Mouse (Mus musculus) cerebellum, adult (tissue): ENCODE measurements around the gene Acot1.
"Not testable (repeated sequence)": the region's sequence is repeated elsewhere in the genome, so short reads cannot be mapped to it uniquely, and the experiment has no call there.

ENCODE experiments used
- ATAC-seq: cut with Nextera tagmentation; 2 replicates; pipeline ENCODE4 v1.9.2; 2017; ENCODE audit warnings: mild to moderate bottlenecking, moderate library complexity, mixed read lengths; ENCODE audit not compliant: insufficient number of reproducible peaks, low FRiP score, low TSS enrichment

Gene Acot1

DNA sequence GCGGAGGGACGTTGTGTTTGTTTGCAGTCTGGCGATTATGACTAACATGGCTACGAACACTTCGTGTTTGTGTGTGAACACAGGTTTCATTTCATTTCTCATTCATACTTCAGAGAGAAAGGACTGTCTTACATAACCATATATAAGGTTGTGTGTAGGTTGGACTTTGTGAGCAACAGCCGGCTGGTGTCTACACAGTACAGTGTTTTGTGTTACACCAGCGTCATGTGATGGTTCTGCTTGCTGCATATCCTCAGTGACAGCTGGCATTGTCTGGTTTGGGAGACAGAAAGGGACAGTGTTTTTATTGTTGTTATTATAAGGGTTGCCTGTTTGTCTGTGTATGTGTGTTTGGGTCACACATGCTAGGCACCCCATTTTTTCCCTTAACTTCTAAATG, 4.4 kb downstream of the Acot1 start:
- ATAC-seq, result no peak

DNA sequence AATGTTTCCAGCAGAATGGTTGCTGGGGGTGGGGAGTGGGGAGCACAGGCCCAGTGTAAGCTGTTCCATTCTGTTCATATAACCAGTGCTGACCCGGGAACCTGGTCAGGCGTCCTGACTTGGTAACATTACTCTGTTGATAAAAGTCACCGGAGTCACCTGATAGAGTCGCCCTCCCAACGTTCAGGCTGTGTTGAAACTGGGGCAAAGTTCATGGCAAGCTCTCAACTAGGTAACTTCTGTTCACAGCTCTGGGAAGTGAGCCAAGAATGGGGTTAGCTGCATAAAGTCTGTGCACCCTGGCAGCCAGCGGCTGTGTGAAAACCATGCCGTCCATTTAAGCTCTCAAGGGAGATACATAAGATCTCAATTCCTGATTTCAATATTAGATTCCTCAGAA, 11.2 kb downstream of the Acot1 start:
- ATAC-seq, result not testable (repeated sequence)

DNA sequence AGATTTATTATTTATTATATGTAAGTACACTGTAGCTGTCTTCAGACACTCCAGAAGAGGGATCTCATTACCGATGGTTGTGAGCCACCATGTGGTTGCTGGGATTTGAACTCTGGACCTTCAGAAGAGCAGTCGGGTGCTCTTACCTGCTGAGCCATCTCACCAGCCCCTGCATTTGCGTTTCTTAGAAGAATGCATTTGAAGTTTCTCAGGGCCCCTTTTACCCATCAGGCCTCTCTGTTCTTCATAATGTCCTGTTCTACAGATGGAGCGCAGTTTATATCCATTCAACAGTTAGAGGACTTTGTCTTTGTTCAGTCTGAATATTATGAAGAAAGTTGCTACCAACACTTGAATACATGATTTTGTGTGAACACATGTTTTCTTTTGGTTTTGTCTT, 13.0 kb downstream of the Acot1 start:
- ATAC-seq, result not testable (repeated sequence)

DNA sequence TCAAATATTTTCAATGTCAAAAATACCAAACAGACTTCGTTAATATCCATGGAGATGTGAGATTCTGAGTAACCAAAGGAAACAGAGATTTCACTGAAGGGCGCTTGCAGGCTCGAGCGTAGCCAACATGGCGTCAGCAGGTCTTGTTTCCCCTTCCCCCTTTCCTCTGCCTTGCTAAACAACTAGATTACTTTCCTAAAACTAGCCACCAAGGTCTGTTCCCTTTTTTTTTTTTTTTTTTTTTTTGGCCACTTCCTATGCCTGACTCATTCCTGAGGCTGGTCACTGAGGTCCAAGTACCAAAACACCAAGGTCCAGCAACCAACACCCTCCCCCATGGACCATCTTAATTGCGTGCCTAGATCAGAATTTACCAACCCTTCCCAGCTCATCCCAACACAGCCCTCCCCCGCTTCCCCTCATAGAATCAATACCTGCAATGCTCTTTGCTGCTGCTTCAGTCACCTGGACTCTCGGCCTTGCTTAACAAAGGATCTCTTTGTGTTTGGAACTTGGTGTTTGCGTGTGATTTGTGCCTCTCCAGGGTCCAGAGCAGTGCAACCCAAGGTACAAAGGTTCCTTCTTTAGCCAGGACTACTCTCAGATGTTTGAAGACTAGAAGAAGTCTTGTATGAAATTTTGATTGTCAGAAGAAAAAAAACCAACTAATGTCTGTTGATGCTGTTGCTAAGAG, 13.9 kb downstream of the Acot1 start:
- no peak for ATAC-seq

DNA sequence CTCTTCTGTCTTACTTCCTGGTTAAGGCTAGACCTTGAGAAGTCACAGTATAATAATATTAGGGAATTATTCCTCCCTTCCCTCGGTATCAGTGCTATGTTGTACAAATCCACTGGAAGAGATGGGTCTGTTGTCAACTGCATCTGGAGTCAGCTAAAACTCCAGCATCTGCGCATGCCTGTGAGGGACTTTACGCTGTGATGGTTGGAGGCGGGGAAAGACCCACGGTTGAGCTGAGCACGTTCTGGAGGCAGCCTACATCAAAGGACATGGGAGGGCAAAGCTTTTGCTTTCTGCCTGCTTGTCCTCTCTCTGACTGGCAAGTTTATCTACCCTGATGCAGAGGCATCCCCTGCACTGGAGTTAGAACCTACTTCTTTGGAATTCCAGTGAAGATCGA, 16.6 kb downstream of the Acot1 start:
- ATAC-seq, result no peak

DNA sequence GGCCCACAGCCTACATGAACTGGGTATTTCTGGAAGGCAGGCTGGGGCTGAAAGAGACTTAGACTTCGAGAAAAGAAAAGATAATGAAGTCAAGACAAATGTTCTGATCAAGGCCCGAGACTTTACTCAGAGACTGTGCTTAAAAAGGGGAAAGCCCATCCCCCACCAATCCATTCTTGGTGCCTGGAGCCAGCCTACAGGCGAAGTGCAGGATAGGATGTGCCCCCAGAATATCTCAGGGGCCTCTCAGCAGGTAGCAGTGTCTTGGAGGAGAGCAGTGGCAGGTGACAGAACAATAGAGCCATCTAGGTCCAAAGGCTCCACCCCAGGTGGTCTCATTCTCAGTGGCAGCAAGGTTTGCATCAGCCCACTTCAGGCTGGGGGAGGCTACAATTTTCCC, 19.0 kb downstream of the Acot1 start:
- not testable (repeated sequence) for ATAC-seq

DNA sequence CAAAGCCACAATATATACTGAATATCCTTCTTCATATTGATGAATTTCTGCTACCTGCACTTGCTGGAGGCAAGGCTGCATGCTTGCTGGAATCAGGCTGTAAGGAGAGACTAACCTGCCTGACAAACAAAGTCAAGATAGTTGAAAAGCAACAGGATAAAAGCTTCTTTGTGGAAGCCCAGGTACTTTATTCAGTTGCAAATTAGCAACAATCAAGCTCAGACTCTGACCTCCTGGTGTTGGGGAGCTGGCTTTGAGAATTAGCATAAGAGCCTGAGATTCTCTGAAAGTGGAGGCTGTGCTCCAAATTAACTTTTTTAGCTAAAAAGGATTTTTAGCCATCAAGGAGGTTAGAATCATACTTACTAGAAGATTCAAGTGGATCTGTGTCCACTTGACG, 19.8 kb downstream of the Acot1 start:
- ATAC-seq, result not testable (repeated sequence)

DNA sequence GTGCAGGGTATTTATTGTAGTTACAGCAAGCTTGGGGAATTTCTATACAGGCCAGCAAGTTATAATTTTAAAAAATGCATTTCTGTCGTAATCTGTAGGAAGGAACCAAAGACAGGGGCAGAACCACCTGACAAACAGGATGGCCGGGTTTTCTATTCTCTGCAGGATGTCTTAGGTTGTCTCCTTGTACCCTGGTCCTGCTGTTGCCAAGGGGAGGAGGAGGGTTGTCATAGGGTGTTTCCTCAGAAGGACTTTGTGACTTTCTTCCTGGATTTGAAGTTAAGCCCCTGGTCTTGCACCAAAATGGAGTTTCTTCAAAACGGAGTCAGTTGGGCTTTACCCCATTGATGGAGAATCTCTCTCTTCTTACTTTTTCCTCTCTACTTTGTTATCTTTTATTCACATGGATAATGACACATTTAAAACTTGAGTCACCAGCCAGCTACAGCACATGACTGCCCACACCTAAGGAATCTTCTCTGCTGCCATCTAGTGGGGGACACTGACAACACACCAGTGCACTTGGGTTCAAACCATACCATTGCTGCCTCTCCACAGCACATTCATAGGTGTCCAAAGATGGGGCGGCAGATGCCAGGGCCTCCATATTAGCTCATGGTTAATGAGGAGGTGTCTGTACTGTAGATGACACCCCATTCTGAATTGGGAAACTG, 21.5 kb downstream of the Acot1 start:
- peak; percentile 80; the same call in 1 of the 2 replicates for ATAC-seq

DNA sequence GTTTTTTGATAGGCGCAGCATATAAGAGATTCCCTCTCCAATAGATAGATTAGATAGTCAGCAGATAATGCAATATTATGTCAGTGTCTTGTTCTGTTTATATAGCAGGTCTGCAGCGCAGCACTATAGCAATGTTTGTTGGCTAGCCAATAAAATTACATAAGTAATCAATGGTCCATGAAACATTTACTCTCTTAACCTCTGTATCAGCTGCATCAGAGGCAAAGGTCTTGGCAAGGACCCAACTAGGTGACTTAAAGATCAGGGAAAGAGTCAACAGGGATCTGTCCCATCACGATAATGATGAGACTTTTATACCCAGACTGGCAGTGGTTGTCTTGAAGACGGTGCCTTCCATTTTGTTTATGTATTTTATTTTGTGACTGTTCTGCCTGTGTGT, 23.6 kb downstream of the Acot1 start:
- no peak for ATAC-seq

DNA sequence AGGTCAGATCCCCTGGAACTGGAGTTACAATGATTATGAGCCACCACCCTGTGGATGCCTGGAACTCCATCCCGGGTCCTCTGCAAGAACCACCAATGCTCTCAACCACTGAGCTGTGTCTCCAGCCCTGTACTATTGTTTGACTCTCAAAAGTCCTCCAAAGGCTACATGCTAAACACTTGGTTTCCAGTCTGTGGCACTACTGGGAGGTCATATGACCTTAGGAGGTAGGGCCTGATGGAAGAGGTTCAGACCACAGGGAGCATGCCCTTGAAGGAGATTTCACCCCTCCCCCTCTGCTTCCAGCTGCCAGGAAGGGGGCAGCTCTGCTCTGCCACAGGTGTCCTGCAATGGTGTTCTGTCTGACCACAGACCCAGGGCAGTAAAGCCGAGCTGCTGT, 24.0 kb downstream of the Acot1 start:
- ATAC-seq, result not testable (repeated sequence)

DNA sequence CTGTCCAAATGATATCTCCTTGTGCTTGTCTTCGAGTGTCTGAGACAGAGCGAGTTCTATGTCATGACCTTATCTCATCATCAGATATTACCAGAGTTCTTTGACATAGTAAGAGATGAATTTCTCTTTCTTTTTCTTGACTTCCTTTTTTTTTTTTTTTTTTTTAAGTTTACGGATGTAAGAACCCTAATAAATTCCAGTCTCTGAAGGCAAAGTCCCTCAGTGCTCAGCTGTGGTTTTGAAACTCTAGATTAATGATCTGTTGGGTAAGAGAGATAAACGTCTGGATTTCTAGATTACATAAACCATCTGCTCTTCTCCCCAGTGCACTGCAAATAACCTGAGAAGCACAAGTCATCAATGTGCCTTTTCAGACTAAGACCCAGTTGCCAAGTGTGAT, 24.8 kb downstream of the Acot1 start:
- no peak for ATAC-seq

DNA sequence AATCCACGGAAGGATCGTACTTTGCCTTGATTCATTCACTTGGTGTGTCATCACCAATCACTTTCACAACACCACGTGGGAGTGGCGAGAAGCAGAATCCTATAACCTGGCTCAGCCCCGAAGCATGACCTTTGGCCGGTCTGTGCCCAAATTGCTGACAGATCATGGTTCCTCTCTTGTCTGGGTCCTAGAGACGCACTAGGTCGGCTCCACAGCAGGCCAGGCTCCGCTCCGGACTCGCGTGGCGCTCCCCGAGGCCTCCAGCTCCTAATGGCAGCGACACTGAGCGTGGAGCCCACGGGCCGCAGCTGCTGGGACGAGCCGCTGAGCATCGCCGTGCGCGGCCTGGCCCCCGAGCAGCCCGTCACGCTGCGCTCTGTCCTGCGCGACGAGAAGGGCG, 29.0 kb downstream of the Acot1 start, which contains the start of gene Acot4:
Acot4 (plus strand) TSS at position 139 of the 400 bp plus-strand sequence.
- ATAC-seq, result 0 out of 2 replicates have a peak, but pooled peaks have one; percentile 45

DNA sequence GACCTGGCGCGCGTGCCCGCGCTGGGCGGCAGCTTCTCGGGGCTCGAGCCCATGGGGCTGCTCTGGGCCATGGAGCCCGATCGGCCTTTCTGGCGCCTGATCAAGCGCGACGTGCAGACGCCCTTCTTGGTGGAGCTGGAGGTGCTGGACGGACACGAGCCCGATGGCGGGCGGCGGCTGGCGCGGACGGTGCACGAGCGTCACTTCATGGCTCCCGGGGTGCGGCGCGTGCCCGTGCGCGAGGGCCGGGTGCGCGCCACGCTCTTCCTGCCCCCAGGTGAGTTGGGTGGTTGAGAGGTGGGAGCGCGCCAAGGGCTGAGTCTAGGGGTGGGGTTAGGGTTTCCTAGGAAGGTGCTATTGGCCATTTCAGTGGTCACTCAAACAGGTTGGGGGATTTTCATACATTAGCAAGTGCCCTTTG, 29.4 kb downstream of the Acot1 start, which contains the start of gene Gm49366:
Gm49366 (plus strand) TSS at position 245 of the 421 bp plus-strand sequence.
- ATAC-seq, result peak; percentile 52; the same call in 1 of the 2 replicates

DNA sequence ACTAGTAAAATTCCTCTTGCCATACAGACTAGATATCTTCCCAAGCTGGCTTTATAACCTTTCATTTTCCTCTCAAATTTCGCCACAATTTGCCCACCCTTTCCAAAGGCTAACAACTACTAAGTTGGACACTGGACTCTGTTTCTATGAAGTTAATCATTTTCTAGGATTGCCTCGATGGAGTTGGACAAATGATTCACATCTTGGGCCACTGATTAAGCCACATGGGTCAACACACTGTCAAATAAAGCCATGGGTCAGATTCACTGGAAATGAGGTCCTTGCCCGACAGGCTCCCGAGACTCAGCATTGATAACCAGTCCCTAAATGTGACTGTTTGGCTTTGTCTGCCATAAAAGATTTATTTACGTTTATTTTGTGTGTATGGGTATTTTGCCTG, 33.0 kb downstream of the Acot1 start:
- no peak for ATAC-seq

DNA sequence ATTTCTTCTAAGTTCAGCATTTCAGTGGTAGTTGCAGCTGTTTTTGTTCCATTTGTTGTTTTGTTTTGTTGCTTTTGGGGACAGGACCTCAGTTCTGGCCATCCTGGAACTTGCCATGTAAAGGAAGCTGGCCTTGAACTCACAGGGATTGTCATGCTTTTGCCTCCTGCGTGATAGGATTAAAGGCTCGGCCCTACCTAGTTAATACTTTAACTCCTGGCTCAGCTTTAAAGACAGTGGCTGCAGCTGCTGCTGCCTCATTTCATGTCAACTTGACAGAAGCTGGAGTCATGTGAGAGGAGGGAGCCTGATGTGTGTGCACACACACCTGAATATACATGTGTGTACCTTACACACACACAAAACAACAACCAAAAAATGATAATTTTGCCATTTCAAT, 34.8 kb downstream of the Acot1 start:
- ATAC-seq, result no peak

DNA sequence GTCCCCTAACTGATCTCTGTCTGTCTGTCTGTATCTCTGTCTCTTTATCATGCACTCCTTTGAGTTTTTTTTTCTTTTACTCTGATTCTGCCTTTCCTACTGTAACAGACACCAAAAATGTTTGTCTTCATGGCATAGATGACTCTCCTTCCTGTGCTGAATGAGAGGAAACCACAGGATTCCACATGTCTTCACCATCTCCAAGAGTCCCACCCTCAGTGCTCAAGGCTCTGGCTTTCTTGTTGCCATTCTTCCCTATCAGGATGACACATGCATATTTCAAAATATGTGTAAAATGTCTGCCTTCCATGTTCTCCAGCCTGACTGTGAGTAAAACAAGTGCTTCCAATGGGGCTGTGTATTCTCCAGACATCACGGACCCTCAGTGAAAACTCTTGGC, 37.6 kb downstream of the Acot1 start:
- no peak for ATAC-seq

DNA sequence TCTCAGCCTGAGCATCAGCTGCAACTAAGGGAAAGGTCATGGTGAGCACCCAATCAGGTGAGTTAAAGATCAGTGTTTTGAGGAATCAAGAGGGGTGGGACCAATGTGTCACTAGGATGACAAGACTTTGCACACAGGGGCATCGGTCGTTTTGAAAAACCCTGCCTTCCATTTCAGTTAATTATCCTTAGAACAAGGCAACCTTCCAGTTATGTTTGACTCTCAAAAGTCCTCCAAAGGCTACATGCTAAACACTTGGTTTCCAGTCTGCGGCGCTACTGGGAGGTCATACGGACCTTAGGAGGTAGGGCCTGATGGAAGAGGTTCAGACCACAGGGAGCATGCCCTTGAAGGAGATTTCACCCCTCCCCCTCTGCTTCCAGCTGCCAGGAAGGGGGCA, 41.5 kb downstream of the Acot1 start:
- not testable (repeated sequence) for ATAC-seq

DNA sequence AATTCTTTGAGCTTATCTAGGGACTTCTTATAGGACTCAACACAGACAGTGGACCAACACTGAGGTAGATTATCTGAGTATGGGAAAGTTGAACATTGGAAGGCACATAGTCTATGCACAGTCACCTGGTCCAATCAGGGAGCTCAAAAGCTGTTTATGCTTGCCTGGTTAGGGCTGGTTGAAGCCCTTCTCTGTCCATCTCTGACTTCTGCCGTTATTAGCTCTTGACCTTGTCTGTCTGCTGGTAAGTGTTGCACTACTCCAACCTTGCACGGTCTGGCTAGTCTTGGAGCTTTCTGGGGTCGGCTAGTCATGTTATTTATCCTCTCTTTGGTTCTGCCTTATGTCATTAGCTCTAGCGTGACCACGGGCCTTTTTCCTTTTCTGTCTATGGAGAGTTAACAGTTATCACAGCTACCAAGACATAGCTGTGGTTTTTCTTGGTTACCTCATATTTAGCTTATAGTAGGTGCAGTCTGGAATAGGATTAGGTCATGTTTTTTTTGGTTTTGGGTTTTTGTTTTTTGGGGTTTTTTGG, 42.7 kb downstream of the Acot1 start, which contains the start of gene Acot3:
Acot3 (plus strand) TSS at position 208 of the 538 bp plus-strand sequence.
- ATAC-seq, result no peak

DNA sequence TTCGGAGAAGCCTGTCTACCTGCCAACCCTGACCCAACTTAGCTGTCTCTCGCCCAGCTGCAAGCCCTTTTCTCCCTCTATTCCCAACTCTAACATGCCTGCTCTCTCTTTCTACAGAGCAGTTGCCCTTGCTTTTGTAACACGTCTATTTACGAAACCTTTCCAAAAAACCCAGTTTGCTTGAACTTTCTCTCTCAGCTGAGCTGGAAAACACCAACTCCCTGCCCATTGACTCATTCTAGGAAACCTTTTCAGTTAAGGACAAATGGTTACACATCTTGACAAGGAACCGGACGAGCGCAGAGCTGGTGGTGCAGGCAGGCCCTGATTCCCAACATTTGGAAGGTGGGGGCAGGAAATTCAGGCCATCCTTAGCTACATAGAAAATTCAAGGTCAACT, 43.3 kb downstream of the Acot1 start:
- no peak for ATAC-seq

DNA sequence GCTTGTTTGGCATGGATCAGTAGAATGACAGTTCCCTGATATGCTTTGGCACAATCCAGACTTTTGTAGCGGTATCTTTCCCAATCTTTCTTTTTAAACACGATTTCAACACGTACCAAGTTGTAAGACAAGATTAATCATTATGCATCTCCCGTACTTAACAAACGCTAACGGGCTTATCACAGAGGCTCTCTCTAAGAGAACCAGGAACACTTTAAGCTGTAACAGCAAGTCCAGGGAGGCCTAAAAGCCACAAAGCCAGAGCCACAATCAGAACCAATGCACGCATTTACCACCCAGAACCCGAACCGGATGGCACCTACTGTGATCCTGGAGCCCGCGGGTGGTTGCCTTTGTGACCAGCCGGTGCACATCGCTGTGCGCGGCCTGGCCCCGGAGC, 43.9 kb downstream of the Acot1 start:
- ATAC-seq, result peak; percentile 36; the same call in 1 of the 2 replicates

DNA sequence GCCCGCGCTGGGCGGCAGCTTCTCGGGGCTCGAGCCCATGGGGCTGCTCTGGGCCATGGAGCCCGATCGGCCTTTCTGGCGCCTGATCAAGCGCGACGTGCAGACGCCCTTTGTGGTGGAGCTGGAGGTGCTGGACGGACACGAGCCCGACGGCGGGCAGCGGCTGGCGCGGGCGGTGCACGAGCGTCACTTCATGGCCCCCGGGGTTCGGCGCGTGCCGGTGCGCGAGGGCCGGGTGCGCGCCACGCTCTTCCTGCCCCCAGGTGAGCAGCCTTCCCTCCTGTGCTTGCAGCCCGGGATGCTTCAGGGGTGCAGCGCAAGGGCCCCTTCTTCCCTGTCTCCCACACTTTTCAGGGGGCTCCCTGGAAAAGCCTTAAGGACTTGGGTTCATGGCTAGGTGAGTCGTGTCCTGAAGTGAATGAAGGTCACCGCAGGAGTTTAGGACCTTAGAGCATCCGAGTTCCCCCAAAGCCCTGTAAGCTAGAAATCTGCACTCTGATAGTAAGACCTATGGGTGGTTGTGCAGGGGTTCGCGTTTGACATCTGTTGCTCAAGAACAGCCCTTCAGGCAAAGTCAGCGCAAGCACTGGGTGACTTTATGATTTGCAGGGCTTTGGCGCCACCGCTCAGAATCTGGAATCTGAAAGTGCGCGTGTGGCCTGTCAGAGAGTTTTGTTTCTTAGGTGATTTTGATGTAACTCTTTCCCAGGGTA, 44.5 kb downstream of the Acot1 start:
- ATAC-seq, result no peak
